Mouse (Mus musculus) small intestine, adult 2 months (tissue): ENCODE results near the gene Ostf1.

Source experiments
- CTCF ChIP-seq: fragments of 200-500 bp; IDR thresholded peaks from 2 replicates; pipeline ENCODE4 v1.5.1; 2012; ENCODE audit warnings: low read depth, mild to moderate bottlenecking, control low read depth, inconsistent platforms, low read length, moderate library complexity, mixed read lengths; ENCODE audit not compliant: insufficient replicate concordance, insufficient read length; ENCODE audit errors: extremely low read depth
- POLR2A ChIP-seq: fragments of 200-500 bp; IDR thresholded peaks from 2 replicates; pipeline ENCODE4 v1.6.1; 2012; ENCODE audit warnings: low read depth, mild to moderate bottlenecking, control low read depth, inconsistent platforms, low read length, moderate library complexity

DNA sequence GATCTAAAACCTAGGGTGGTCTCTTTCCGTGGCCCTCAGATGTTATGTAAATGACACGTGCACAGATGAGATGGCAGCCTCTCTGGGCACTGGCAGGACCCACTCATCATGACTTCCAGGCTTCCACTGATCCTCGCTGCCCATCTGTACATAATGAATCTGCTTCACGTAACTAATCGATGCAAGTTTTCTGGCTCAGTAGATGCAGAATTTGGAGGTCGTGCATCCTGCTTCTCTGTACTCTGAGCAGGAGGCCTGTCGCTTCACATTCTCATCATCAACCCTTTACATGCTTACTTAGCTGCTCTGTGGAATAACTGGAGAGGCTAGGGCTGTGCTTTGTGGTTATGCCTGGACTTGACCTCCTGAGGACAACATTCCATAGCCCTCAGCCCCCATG is 35.3 kb upstream of the Ostf1 start:
- TF ChIP-seq POLR2A (no peak), CTCF (no peak)
